Mouse (Mus musculus): Measurements from ENCODE around the gene Arglu1. TPM values are rescaled to one million over a fixed set of nuclear protein-coding genes. Genes with fewer than 3 reads are reported as not detected.

Gene Arglu1
- total and polyA plus RNA-seq, 3 experiments = 35.1 to 135 (median 58.5) TPM

DNA sequence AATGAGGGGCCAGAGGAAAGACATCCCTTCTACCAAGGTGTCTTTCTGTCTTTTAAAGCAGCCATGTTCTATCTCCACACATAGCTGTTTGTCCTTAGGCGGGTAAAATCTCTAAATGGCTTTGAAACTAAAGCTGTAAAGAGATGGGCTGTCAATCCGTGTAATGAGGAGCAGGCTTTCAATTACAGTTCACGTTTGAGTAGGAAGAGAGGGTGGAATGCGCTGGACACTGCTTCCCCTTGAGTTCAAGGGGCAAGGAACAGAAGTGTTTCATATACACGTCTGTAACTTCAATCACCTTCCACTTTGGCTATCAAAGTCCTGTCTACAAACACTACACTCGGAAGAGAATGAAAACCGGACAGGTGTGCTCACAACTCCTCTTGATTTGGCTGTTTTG is 66.3 kb downstream of the Arglu1 start:
- TF ChIP-seq KAT2A (IDR thresholded peaks at IDR 0.05; ENCODE audit: insufficient replicate concordance, low read length) (no peak), TBP (conservative IDR thresholded peaks at IDR 0.05; ENCODE audit: low read depth, low read length) (no peak), USF2 (conservative IDR thresholded peaks at IDR 0.05; ENCODE audit: low read depth, low read length) (no peak), RAD21 (IDR thresholded peaks at IDR 0.05; ENCODE audit: low read depth, low read length) (no peak), SMC3 (IDR thresholded peaks at IDR 0.05; ENCODE audit: low read depth, low read length) (no peak), ZKSCAN1 (IDR thresholded peaks at IDR 0.05; ENCODE audit: borderline replicate concordance, low read depth, low read length) (no peak), ZC3H11A (IDR thresholded peaks at IDR 0.05; ENCODE audit: low read depth, low read length) (no peak), MAFK (IDR thresholded peaks at IDR 0.05; ENCODE audit: insufficient replicate concordance, low read length) (no peak), CHD1 (IDR thresholded peaks at IDR 0.05; ENCODE audit: low read depth, low read length) (no peak), UBTF (IDR thresholded peaks at IDR 0.05; ENCODE audit: low read depth, low read length) (no peak), POLR2AphosphoS2 (IDR thresholded peaks at IDR 0.05; ENCODE audit: low read depth, low read length) (no peak), ELF1 (IDR thresholded peaks at IDR 0.05; ENCODE audit: low read depth, low read length) (no peak), RCOR1 (conservative IDR thresholded peaks at IDR 0.05; ENCODE audit: low read depth, low read length) (no peak), CTCF (conservative IDR thresholded peaks at IDR 0.05 in 1 of 2, IDR thresholded peaks at IDR 0.05 in 1 of 2; ENCODE audit: low read depth in 2 of 2, low read length in 2 of 2) (no peak), TCF12 (IDR thresholded peaks at IDR 0.05; ENCODE audit: low read depth, low read length) (no peak), USF1 (IDR thresholded peaks at IDR 0.05; ENCODE audit: low read depth, low read length) (no peak), E2F4 (IDR thresholded peaks at IDR 0.05; ENCODE audit: insufficient replicate concordance, low read depth, low read length) (no peak), PAX5 (IDR thresholded peaks at IDR 0.05; ENCODE audit: low read length) (no peak), JUN (IDR thresholded peaks at IDR 0.05; ENCODE audit: insufficient read depth, low read depth, low read length) (no peak), CHD2 (IDR thresholded peaks at IDR 0.05; ENCODE audit: low read length) (no peak)
- Histone ChIP-seq H3K79me2 (replicated peaks; ENCODE audit: control insufficient read depth, extremely low read depth, insufficient read depth, poor library complexity, severe bottlenecking) (no peaks in the 10 kb centered on the region), H3K9me3 (replicated peaks; ENCODE audit: low read length) (peaks cover 63% of the 10 kb centered on the region), H3K36me3 (replicated peaks in 1 of 2; ENCODE audit: control insufficient read depth in 1 of 2, insufficient read depth in 1 of 2, low read length in 1 of 2) (no peaks in the 10 kb centered on the region), H3K9ac (ENCODE audit: insufficient read depth, low read depth) (no peak overlapping the region), H3K27ac (ENCODE audit: insufficient read depth, low read depth) (no peak overlapping the region), H3K4me3 (replicated peaks in 1 of 3; ENCODE audit: low read depth in 2 of 3, low read length in 2 of 3, poor library complexity in 1 of 3) (no peak overlapping the region), H3K4me2 (ENCODE audit: insufficient read depth, low read depth, poor library complexity, severe bottlenecking) (no peak overlapping the region), H3K27me3 (replicated peaks) (no peaks in the 10 kb centered on the region), H3K4me1 (ENCODE audit: control insufficient read depth in 1 of 2, insufficient read depth in 2 of 2) (no peaks in the 10 kb centered on the region)
- DNase-seq (ENCODE audit: extremely low read depth) = no peak
- in situ Hi-C loops (cut with MboI; ENCODE audit: low pct_ligation_motif_present, low pct_unique_long_range_greater_than_20kb, low sequenced_read_pairs) (no loop called here), dilution Hi-C loops (cut with MboI; ENCODE audit: extremely low pct_ligation_motif_present, extremely low pct_unique_long_range_greater_than_20kb, low sequenced_read_pairs) (no loop called here)

DNA sequence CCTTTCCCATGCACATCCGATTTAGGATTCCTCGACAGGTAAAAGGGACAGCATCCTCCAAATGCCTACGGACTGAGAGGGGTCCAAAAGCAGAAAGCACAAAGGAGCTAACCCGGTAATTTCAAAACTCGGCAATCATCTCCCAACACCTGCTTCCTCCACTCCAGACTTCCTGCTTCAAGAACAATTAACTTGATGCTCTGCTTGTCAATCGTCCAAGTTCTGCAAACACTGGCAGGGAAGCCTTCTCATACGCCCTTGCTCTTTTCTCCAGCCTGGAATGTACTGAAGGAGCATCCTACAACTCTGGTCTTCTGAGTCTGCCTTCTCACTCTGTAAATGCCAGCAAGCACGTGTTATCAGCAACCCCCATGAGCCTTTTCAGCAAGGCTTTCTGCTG is 66.8 kb downstream of the Arglu1 start:
- no peaks in the 10 kb centered on the region for H3K36me3 ChIP-seq (replicated peaks in 1 of 2; ENCODE audit: control insufficient read depth in 1 of 2, insufficient read depth in 1 of 2, low read length in 1 of 2)
- dilution Hi-C loops (cut with MboI; ENCODE audit: extremely low pct_ligation_motif_present, extremely low pct_unique_long_range_greater_than_20kb, low sequenced_read_pairs) (no loop called here), in situ Hi-C loops (cut with MboI; ENCODE audit: low pct_ligation_motif_present, low pct_unique_long_range_greater_than_20kb, low sequenced_read_pairs) (no loop called here)
- TF ChIP-seq KAT2A (IDR thresholded peaks at IDR 0.05; ENCODE audit: insufficient replicate concordance, low read length) = no peak
- TF ChIP-seq SIN3A (IDR thresholded peaks at IDR 0.05; ENCODE audit: low read length) = no peak
- TF ChIP-seq USF2 (conservative IDR thresholded peaks at IDR 0.05; ENCODE audit: low read depth, low read length) = no peak
- no peak for TF ChIP-seq MXI1 (IDR thresholded peaks at IDR 0.05; ENCODE audit: low read depth, low read length)
- TF ChIP-seq ZMIZ1 (IDR thresholded peaks at IDR 0.05; ENCODE audit: low read depth, low read length) = no peak
- no peak for TF ChIP-seq HCFC1 (IDR thresholded peaks at IDR 0.05; ENCODE audit: low read depth, low read length)
- TF ChIP-seq ZC3H11A (IDR thresholded peaks at IDR 0.05; ENCODE audit: low read depth, low read length) = no peak
- TF ChIP-seq USF1 (IDR thresholded peaks at IDR 0.05; ENCODE audit: low read depth, low read length) = no peak
- no peak for TF ChIP-seq MEF2A (IDR thresholded peaks at IDR 0.05; ENCODE audit: borderline replicate concordance, low read depth, low read length)
- TF ChIP-seq JUN (IDR thresholded peaks at IDR 0.05; ENCODE audit: insufficient read depth, low read depth, low read length) = no peak
- TF ChIP-seq RAD21 (IDR thresholded peaks at IDR 0.05; ENCODE audit: low read depth, low read length) = no peak
- no peak for TF ChIP-seq POLR2A (IDR thresholded peaks at IDR 0.05; ENCODE audit: low read depth, low read length)
- TF ChIP-seq TBP (conservative IDR thresholded peaks at IDR 0.05; ENCODE audit: low read depth, low read length) = no peak
- no peak for TF ChIP-seq ZKSCAN1 (IDR thresholded peaks at IDR 0.05; ENCODE audit: borderline replicate concordance, low read depth, low read length)
- TF ChIP-seq POLR2AphosphoS2 (IDR thresholded peaks at IDR 0.05; ENCODE audit: low read depth, low read length) = no peak
- TF ChIP-seq ETS1 (conservative IDR thresholded peaks at IDR 0.05; ENCODE audit: low read depth, low read length) = no peak
- TF ChIP-seq TCF12 (IDR thresholded peaks at IDR 0.05; ENCODE audit: low read depth, low read length) = no peak
- TF ChIP-seq NELFE (IDR thresholded peaks at IDR 0.05; ENCODE audit: low read depth, low read length) = no peak
- peaks cover 67% of the 10 kb centered on the region for H3K9me3 ChIP-seq (replicated peaks; ENCODE audit: low read length)
- H3K4me2 ChIP-seq (ENCODE audit: insufficient read depth, low read depth, poor library complexity, severe bottlenecking) = no peak overlapping the region
- DNase-seq (ENCODE audit: extremely low read depth) = no peak
- H3K79me2 ChIP-seq (replicated peaks; ENCODE audit: control insufficient read depth, extremely low read depth, insufficient read depth, poor library complexity, severe bottlenecking) = no peaks in the 10 kb centered on the region
- no peaks in the 10 kb centered on the region for H3K27me3 ChIP-seq (replicated peaks)
- H3K4me3 ChIP-seq (replicated peaks in 1 of 3; ENCODE audit: low read depth in 2 of 3, low read length in 2 of 3, poor library complexity in 1 of 3) = no peak overlapping the region
- H3K9ac ChIP-seq (ENCODE audit: insufficient read depth, low read depth) = no peak overlapping the region
- no peak overlapping the region for H3K27ac ChIP-seq (ENCODE audit: insufficient read depth, low read depth)
- no peaks in the 10 kb centered on the region for H3K4me1 ChIP-seq (ENCODE audit: control insufficient read depth in 1 of 2, insufficient read depth in 2 of 2)
